8 mouse cellular contexts compared by ENCODE assay signal in genomic region chr6:38298246-38298635, GRCm38 (mm10). TPM values are rescaled to one million over a fixed set of nuclear protein-coding genes. Genes with fewer than 3 reads are reported as not detected.
DNase-seq lines count a peak whose midpoint lies in the region; ATAC-seq and TF ChIP-seq lines count a peak whose summit lies in the region.

No protein-coding gene starts in this region.

- H3K4me2 ChIP-seq in lung, embryonic 14.5 days, result peak overlapping the region; percentile 83
- peak overlapping the region; percentile 70 for H3K4me2 ChIP-seq in hindbrain, embryonic 13.5 days
- H3K4me2 ChIP-seq in liver, embryonic 16.5 days (ENCODE audit: low read depth, low read length), result peak overlapping the region; percentile 84
- peak overlapping the region; percentile 54 for H3K4me2 ChIP-seq in stomach, embryonic 16.5 days (ENCODE audit: low read depth, low read length)

- peak overlapping the region; percentile 96 for H3K9ac ChIP-seq in lung, embryonic 14.5 days
- peak overlapping the region; percentile 94 for H3K9ac ChIP-seq in hindbrain, embryonic 13.5 days
- H3K9ac ChIP-seq in liver, embryonic 16.5 days (ENCODE audit: low read depth, low read length), result peak overlapping the region; percentile 74
- peak overlapping the region; percentile 98 for H3K9ac ChIP-seq in stomach, embryonic 16.5 days (ENCODE audit: low read length)

- peaks cover 37% of the 10 kb centered on the region for H3K36me3 ChIP-seq in lung, embryonic 14.5 days (ENCODE audit: insufficient read depth)
- peaks cover 25% of the 10 kb centered on the region for H3K36me3 ChIP-seq in hindbrain, embryonic 13.5 days
- peaks cover 5% of the 10 kb centered on the region for H3K36me3 ChIP-seq in liver, embryonic 16.5 days (ENCODE audit: control insufficient read depth, insufficient read depth)
- peaks cover 20% of the 10 kb centered on the region; the same call in 1 of the 2 replicates for H3K36me3 ChIP-seq in stomach, embryonic 16.5 days (ENCODE audit: control insufficient read depth, insufficient read depth, low read length)

- 0 out of 2 replicates have a peak, but pooled peaks cover 4% of the 10 kb centered on the region for H3K4me1 ChIP-seq in lung, embryonic 14.5 days (ENCODE audit: insufficient read depth)
- peaks cover 17% of the 10 kb centered on the region for H3K4me1 ChIP-seq in hindbrain, embryonic 13.5 days (replicated peaks)
- peaks cover 13% of the 10 kb centered on the region for H3K4me1 ChIP-seq in liver, embryonic 16.5 days (ENCODE audit: control insufficient read depth, low read depth, low read length)
- H3K4me1 ChIP-seq in stomach, embryonic 16.5 days (ENCODE audit: control insufficient read depth, insufficient read depth, low read length), result peaks cover 8% of the 10 kb centered on the region; the same call in 1 of the 2 replicates

- peak; percentile 74 for DNase-seq in lung, embryonic 14.5 days
- no peak for DNase-seq in lung, postnatal 36 days
- peak; percentile 34 for DNase-seq in adipocyte (ENCODE audit: low spot score)
- peak; percentile 73 for DNase-seq in embryo, embryonic 9.5 days (ENCODE audit: extremely low spot score)
- DNase-seq in adrenal gland, adult 2 months, result no peak

- H3K9me3 ChIP-seq in lung, embryonic 14.5 days (ENCODE audit: low read depth, low read length), result no peaks in the 10 kb centered on the region
- no peaks in the 10 kb centered on the region for H3K9me3 ChIP-seq in hindbrain, embryonic 13.5 days
- H3K9me3 ChIP-seq in liver, embryonic 16.5 days (replicated peaks; ENCODE audit: control insufficient read depth, low read length), result no peaks in the 10 kb centered on the region
- no peaks in the 10 kb centered on the region for H3K9me3 ChIP-seq in stomach, embryonic 16.5 days (replicated peaks; ENCODE audit: control insufficient read depth, low read length)

- TF ChIP-seq CTCF in lung, embryonic 14.5 days (IDR thresholded peaks at IDR 0.05; ENCODE audit: low read depth), result no peak

- under 1% methylated on average over 10 of the region's 10 CpGs for WGBS in lung, embryonic 14.5 days
- under 1% methylated on average over 10 of the region's 10 CpGs for WGBS in hindbrain, embryonic 13.5 days
- WGBS in liver, embryonic 16.5 days (ENCODE audit: insufficient replicate concordance), result under 1% methylated on average over 10 of the region's 10 CpGs
- under 1% methylated on average over 10 of the region's 10 CpGs for WGBS in stomach, embryonic 16.5 days

- peak overlapping the region; percentile 99 for H3K27ac ChIP-seq in lung, embryonic 14.5 days (ENCODE audit: low read depth)
- H3K27ac ChIP-seq in hindbrain, embryonic 13.5 days, result peak overlapping the region; percentile 95
- no peak overlapping the region for H3K27ac ChIP-seq in liver, embryonic 16.5 days (ENCODE audit: low read length)
- H3K27ac ChIP-seq in stomach, embryonic 16.5 days (ENCODE audit: low read length), result peak overlapping the region; percentile 97

- H3K4me3 ChIP-seq in lung, embryonic 14.5 days (ENCODE audit: low read depth, low read length), result peak overlapping the region; percentile 92
- peak overlapping the region; percentile 69 for H3K4me3 ChIP-seq in hindbrain, embryonic 13.5 days
- H3K4me3 ChIP-seq in liver, embryonic 16.5 days (ENCODE audit: low read depth, low read length), result peak overlapping the region; percentile 75
- peak overlapping the region; percentile 86 for H3K4me3 ChIP-seq in stomach, embryonic 16.5 days (replicated peaks; ENCODE audit: low read length)

- no peaks in the 10 kb centered on the region for H3K27me3 ChIP-seq in lung, embryonic 14.5 days (ENCODE audit: insufficient read depth, low read length)
- no peaks in the 10 kb centered on the region for H3K27me3 ChIP-seq in hindbrain, embryonic 13.5 days
- no peaks in the 10 kb centered on the region for H3K27me3 ChIP-seq in liver, embryonic 16.5 days (ENCODE audit: control insufficient read depth, insufficient read depth, low read depth, low read length)
- no peaks in the 10 kb centered on the region for H3K27me3 ChIP-seq in stomach, embryonic 16.5 days (ENCODE audit: control insufficient read depth, insufficient read depth, low read length)

- ATAC-seq in lung, embryonic 14.5 days (ENCODE audit: insufficient read depth), result peak; percentile 37
- ATAC-seq in hindbrain, embryonic 13.5 days (ENCODE audit: low FRiP score), result peak; percentile 32
- no peak; the same call in 1 of the 2 replicates for ATAC-seq in liver, embryonic 16.5 days (ENCODE audit: low read depth)
- ATAC-seq in stomach, embryonic 16.5 days (ENCODE audit: insufficient read depth, low FRiP score), result no peak

RNA-seq across cellular contexts. Expression of gene Zc3hav1l, which starts 0.8 kb away (rescaled TPM):
- 14.2 and 14.4 TPM in 2 replicates for polyA plus RNA-seq in lung, embryonic 14.5 days (2014; fragmentation: Nextera tagmentation; extraction: Ambion mirVana)
- 9.1 and 9.9 TPM in 2 replicates for polyA plus RNA-seq in hindbrain, embryonic 13.5 days (2015; fragmentation: Nextera tagmentation; extraction: Ambion mirVana)
- polyA plus RNA-seq in liver, embryonic 16.5 days (2015; fragmentation: Nextera tagmentation; extraction: Ambion mirVana), result 1.1 and 1.4 TPM in 2 replicates
- polyA plus RNA-seq in stomach, embryonic 16.5 days (2015; fragmentation: Nextera tagmentation; extraction: Ambion mirVana), result 6.9 and 7.0 TPM in 2 replicates
- 1 to 10 TPM; 2.2 to 3.1 TPM for total RNA-seq in adrenal gland, adult 2 months (2021)
- 2.4 and 3.2 TPM in 2 replicates for polyA plus RNA-seq in adrenal gland, adult 2 months (2012; rRNA removed)

RNA-seq across cellular contexts. Expression of gene D630045J12Rik, which starts 44.4 kb away (rescaled TPM):
- polyA plus RNA-seq in lung, embryonic 14.5 days (2014; fragmentation: Nextera tagmentation; extraction: Ambion mirVana), result 5.9 and 6.2 TPM in 2 replicates
- 13.4 and 14.0 TPM in 2 replicates for polyA plus RNA-seq in hindbrain, embryonic 13.5 days (2015; fragmentation: Nextera tagmentation; extraction: Ambion mirVana)
- 0.16 and 0.26 TPM in 2 replicates for polyA plus RNA-seq in liver, embryonic 16.5 days (2015; fragmentation: Nextera tagmentation; extraction: Ambion mirVana)
- 2.3 and 2.4 TPM in 2 replicates for polyA plus RNA-seq in stomach, embryonic 16.5 days (2015; fragmentation: Nextera tagmentation; extraction: Ambion mirVana)
- total RNA-seq in adrenal gland, adult 2 months (2021), result 1 to 10 TPM; 2.9 to 4.5 TPM
- 3.2 and 4.1 TPM in 2 replicates for polyA plus RNA-seq in adrenal gland, adult 2 months (2012; rRNA removed)

RNA-seq across cellular contexts. Expression of gene Zc3hav1, which starts 56.2 kb away (rescaled TPM):
- 4.7 and 5.7 TPM in 2 replicates for polyA plus RNA-seq in lung, embryonic 14.5 days (2014; fragmentation: Nextera tagmentation; extraction: Ambion mirVana)
- 1.2 and 1.4 TPM in 2 replicates for polyA plus RNA-seq in hindbrain, embryonic 13.5 days (2015; fragmentation: Nextera tagmentation; extraction: Ambion mirVana)
- 21.4 and 22.3 TPM in 2 replicates for polyA plus RNA-seq in liver, embryonic 16.5 days (2015; fragmentation: Nextera tagmentation; extraction: Ambion mirVana)
- 10.0 and 12.3 TPM in 2 replicates for polyA plus RNA-seq in stomach, embryonic 16.5 days (2015; fragmentation: Nextera tagmentation; extraction: Ambion mirVana)
- 10 to 100 TPM; 48.8 to 67.8 TPM for total RNA-seq in adrenal gland, adult 2 months (2021)
- 26.2 and 32.0 TPM in 2 replicates for polyA plus RNA-seq in adrenal gland, adult 2 months (2012; rRNA removed)

Comparison
In these comparisons a context has a peak if more than half of its experiments do, and no peak if none do; other contexts are left out.
1. DNase-seq: peak in lung, embryonic 14.5 days (single experiment), adipocyte (single experiment) and embryo, embryonic 9.5 days (single experiment); none in lung, postnatal 36 days (single experiment) and adrenal gland, adult 2 months (single experiment).
2. ATAC-seq: peak in lung, embryonic 14.5 days (single experiment) and hindbrain, embryonic 13.5 days (single experiment); none in liver, embryonic 16.5 days (single experiment) and stomach, embryonic 16.5 days (single experiment).
3. Peak in every context shown above with its lines, with median percentiles within 50 percentile points of each other: H3K4me2 ChIP-seq, H3K4me3 ChIP-seq and H3K9ac ChIP-seq.